Mouse (Mus musculus) neural tube, embryonic 14.5 days (tissue): ENCODE data around the gene 1700003E16Rik. TPM values are rescaled to one million over a fixed set of nuclear protein-coding genes. Genes with fewer than 3 reads are reported as not detected.
A peak's percentile ranks its signal among the peaks of the same experiment; 100 is the strongest.
"Not testable (repeated sequence)": the region's sequence is repeated elsewhere in the genome, so short reads cannot be mapped to it uniquely, and the experiment has no call there.

Experiments used
- ATAC-seq: fragments of 200-750 bp; cut with Nextera tagmentation; 2 replicates; pipeline ENCODE4 v1.8.0; 2017; ENCODE audit warnings: low read depth, mild to moderate bottlenecking, moderate TSS enrichment, moderate library complexity
- H3K27ac ChIP-seq: fragments of 300-500 bp; sonication (generic); 2 replicates; pipeline ENCODE4 v1.5.1; 2014; ENCODE audit warnings: low read depth, mild to moderate bottlenecking, control low read depth, low read length, moderate library complexity, mixed read lengths
- H3K27me3 ChIP-seq: fragments of 300-500 bp; sonication (generic); 2 replicates; pipeline ENCODE4 v1.6.1; 2014; ENCODE audit warnings: low read length; ENCODE audit not compliant: control insufficient read depth, insufficient read depth
- H3K36me3 ChIP-seq: fragments of 300-500 bp; sonication (generic); 2 replicates; pipeline ENCODE4 v1.6.1; 2014; ENCODE audit warnings: low read length, mixed read lengths; ENCODE audit not compliant: control insufficient read depth, insufficient read depth
- H3K4me1 ChIP-seq: fragments of 300-500 bp; sonication (generic); 2 replicates; pipeline ENCODE4 v1.6.1; 2014; ENCODE audit warnings: low read length; ENCODE audit not compliant: control insufficient read depth, insufficient read depth
- H3K4me2 ChIP-seq: fragments of 300-500 bp; sonication (generic); 2 replicates; pipeline ENCODE4 v1.6.1; 2014; ENCODE audit warnings: mild to moderate bottlenecking, low read depth, low read length, control low read depth
- H3K4me3 ChIP-seq: fragments of 300-500 bp; sonication (generic); 2 replicates; pipeline ENCODE4 v1.5.1; 2014; ENCODE audit warnings: low read depth, low read length, control low read depth, mixed read lengths
- H3K9ac ChIP-seq: fragments of 300-500 bp; sonication (generic); replicated peaks from 2 replicates; pipeline ENCODE4 v1.6.1; 2014; ENCODE audit warnings: low read depth, mild to moderate bottlenecking, control low read depth, low read length, mixed read lengths
- H3K9me3 ChIP-seq: fragments of 300-500 bp; sonication (generic); 2 replicates; pipeline ENCODE4 v1.6.1; 2016; ENCODE audit warnings: low read length; ENCODE audit not compliant: control insufficient read depth
- WGBS: fragments of 180-500 bp; shearing (Covaris S2); extraction: QIAGEN DNeasy Blood & Tissue Kit; methylation state at CpG from one replicate; pipeline ENCODE4 v1.1.7; 2014; 5-methylcytosine and 5-hydroxymethylcytosine counted together
- polyA plus RNA-seq: library from polyadenylated mRNA; unstranded; fragments of >200 nt; fragmentation: Nextera tagmentation; extraction: Ambion mirVana; gene quantifications from 2 replicates; pipeline ENCODE4 v1.2.1, GENCODE M21; 2014

The 1700003E16Rik gene
- polyA plus RNA-seq, 1 experiment from 2014 or later = 7.8 TPM

GRCm38 (mm10) chr6:83145805-83146204, 10.4 kb upstream of the 1700003E16Rik start:
- H3K9ac ChIP-seq = no peak overlapping the region
- H3K27me3 ChIP-seq = no peaks in the 10 kb centered on the region
- H3K36me3 ChIP-seq = no peaks in the 10 kb centered on the region
- peaks cover 9% of the 10 kb centered on the region for H3K4me1 ChIP-seq
- no peaks in the 10 kb centered on the region for H3K9me3 ChIP-seq
- no peak overlapping the region for H3K27ac ChIP-seq
- no peak for ATAC-seq
- 72% methylated on average over 9 of the region's 9 CpGs for WGBS
- no peak overlapping the region for H3K4me2 ChIP-seq
- no peak overlapping the region for H3K4me3 ChIP-seq

DNA sequence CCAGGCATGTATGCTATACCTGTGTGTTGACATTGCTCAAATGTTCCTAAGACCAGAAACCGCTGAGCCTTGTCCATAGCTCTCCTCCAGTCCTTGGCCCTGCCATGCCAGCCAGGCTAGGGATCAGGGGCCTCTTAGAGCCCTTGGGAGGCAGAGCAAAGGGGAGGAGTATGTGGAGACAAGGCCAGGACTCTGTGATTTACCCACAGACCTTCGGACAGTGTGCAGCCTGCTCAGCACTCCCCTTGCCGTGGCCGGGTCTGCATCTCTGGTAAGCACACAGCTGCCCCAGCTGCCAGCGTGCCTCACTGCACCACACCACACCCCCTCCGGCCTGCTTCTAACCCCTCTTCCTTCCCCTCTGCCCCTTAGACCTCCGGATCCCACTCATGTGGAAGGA, 8.9 kb upstream of the 1700003E16Rik start:
- 54% methylated on average over 7 of the region's 7 CpGs for WGBS
- Histone ChIP-seq H3K4me3 (no peak overlapping the region), H3K9me3 (no peaks in the 10 kb centered on the region), H3K27me3 (no peaks in the 10 kb centered on the region), H3K27ac (no peak overlapping the region), H3K36me3 (no peaks in the 10 kb centered on the region), H3K9ac (no peak overlapping the region), H3K4me2 (no peak overlapping the region), H3K4me1 (peaks cover 3% of the 10 kb centered on the region)
- no peak for ATAC-seq

DNA sequence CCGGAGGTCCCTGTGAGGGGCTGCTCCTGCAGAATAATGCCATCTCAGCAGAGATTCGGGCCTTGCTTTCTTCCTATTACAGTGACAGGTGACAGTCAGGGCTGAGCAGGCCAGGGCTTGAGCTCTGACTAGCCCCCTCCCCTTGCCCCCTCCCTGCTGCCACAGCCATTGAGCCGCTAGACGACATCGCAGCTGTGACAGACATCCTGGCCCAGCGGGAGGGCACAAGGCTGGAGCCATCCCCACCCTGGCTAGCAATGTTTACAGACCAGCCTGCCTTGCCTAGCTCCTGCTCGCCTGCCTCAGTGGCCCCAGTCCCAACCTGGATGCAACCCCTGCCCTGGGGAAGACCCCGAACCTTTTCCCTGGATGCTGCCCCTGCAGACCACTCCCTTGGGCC, 4.5 kb upstream of the 1700003E16Rik start:
- no peak overlapping the region for H3K9ac ChIP-seq
- no peak overlapping the region for H3K4me3 ChIP-seq
- no peaks in the 10 kb centered on the region for H3K27me3 ChIP-seq
- ATAC-seq = no peak
- no peak overlapping the region for H3K27ac ChIP-seq
- 37% methylated on average over 8 of the region's 8 CpGs for WGBS
- no peak overlapping the region for H3K4me2 ChIP-seq
- no peaks in the 10 kb centered on the region for H3K9me3 ChIP-seq
- peaks cover 3% of the 10 kb centered on the region; the same call in 1 of the 2 replicates for H3K36me3 ChIP-seq
- H3K4me1 ChIP-seq = 0 out of 2 replicates have a peak, but pooled peaks cover 7% of the 10 kb centered on the region

DNA sequence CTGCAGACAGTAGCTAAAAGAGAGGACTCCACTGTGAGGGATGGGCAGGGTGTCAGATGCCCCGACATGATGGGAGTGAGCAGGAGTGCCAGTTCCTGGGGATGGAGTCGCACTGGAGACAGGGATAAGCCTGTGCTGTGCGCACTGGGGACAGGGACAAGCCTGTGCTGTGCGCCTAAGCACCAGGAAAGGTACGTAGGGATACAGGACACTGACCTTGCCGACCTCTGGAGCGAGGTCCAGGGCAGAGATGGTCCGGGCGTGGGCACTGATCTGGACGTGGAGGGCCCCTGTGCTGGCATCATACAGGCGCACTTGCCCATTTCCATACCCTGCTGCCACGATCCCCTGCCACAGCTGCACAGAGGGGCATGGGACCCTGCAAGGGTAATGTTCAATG, 3.2 kb upstream of the 1700003E16Rik start:
- no peak overlapping the region for H3K27ac ChIP-seq
- H3K4me2 ChIP-seq = no peak overlapping the region
- H3K4me3 ChIP-seq = no peak overlapping the region
- 0 out of 2 replicates have a peak, but pooled peaks cover 7% of the 10 kb centered on the region for H3K4me1 ChIP-seq
- no peaks in the 10 kb centered on the region for H3K9me3 ChIP-seq
- no peaks in the 10 kb centered on the region for H3K27me3 ChIP-seq
- WGBS = 90% methylated on average over 12 of the region's 12 CpGs
- ATAC-seq = no peak
- no peak overlapping the region for H3K9ac ChIP-seq
- peaks cover 3% of the 10 kb centered on the region; the same call in 1 of the 2 replicates for H3K36me3 ChIP-seq

- ATAC-seq = no peak
- no peak overlapping the region for H3K9ac ChIP-seq
- H3K4me2 ChIP-seq = no peak overlapping the region
- no peak overlapping the region for H3K27ac ChIP-seq
- H3K27me3 ChIP-seq = no peaks in the 10 kb centered on the region
- 0 out of 2 replicates have a peak, but pooled peaks cover 7% of the 10 kb centered on the region for H3K4me1 ChIP-seq
- no peak overlapping the region for H3K4me3 ChIP-seq
- H3K36me3 ChIP-seq = peaks cover 3% of the 10 kb centered on the region; the same call in 1 of the 2 replicates
- WGBS = 78% methylated on average over 5 of the region's 5 CpGs
- H3K9me3 ChIP-seq = no peaks in the 10 kb centered on the region
Observed at GRCm38 (mm10) chr6:83153485-83153884, 2.7 kb upstream of the 1700003E16Rik start.

DNA sequence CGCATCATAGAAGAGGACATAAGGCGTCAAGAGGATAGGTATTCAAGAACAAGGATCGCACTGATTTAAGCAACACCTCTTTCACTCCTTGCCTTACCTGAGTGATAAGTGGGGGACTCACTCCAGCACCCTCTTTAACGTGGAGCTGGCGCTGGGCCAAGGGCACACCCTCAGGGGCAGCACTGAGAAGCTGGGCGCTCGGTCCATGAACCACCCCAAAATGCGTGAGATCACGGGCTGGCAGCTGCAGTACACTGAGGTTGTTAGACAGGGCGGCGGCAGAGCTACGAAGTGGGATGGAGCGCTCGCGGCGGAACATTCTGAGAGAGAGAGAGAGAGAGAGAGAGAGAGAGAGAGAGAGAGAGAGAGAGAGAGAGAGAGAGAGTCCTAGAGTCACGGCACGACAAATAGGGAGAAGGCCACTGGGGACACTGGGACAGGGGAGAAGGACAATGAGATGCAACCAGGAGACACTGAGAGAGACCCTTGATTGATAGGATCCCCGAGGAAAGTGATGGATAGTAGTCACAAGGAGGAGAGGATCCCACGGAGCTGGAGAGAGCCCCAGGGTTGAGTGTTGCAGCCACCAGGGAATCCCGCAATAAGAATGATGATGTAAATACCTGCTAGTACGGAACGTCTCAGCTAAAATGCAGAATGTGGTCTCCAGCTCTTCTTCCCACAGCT, 509 bp upstream of the 1700003E16Rik start:
- H3K27ac ChIP-seq = peak overlapping the region; percentile 4; the same call in 1 of the 2 replicates
- H3K9ac ChIP-seq = peak overlapping the region; percentile 39
- ATAC-seq = peak; percentile 48
- peak overlapping the region; percentile 50 for H3K4me3 ChIP-seq
- no peaks in the 10 kb centered on the region for H3K9me3 ChIP-seq
- peak overlapping the region; percentile 57 for H3K4me2 ChIP-seq
- peaks cover 3% of the 10 kb centered on the region; the same call in 1 of the 2 replicates for H3K36me3 ChIP-seq
- 8% methylated on average over 23 of the region's 23 CpGs for WGBS
- peaks cover 5% of the 10 kb centered on the region for H3K27me3 ChIP-seq
- 0 out of 2 replicates have a peak, but pooled peaks cover 7% of the 10 kb centered on the region for H3K4me1 ChIP-seq

GRCm38 (mm10) chr6:83159456-83159855, 3.3 kb downstream of the 1700003E16Rik start:
- not testable (repeated sequence) for H3K4me2 ChIP-seq, H3K27ac ChIP-seq, ATAC-seq, H3K36me3 ChIP-seq, H3K9me3 ChIP-seq, H3K9ac ChIP-seq, H3K4me3 ChIP-seq
- Histone ChIP-seq H3K4me1 (peaks cover 11% of the 10 kb centered on the region), H3K27me3 (peaks cover 24% of the 10 kb centered on the region)
- 32% methylated on average over 3 of the region's 3 CpGs for WGBS

- Histone ChIP-seq H3K4me2 (peak overlapping the region; percentile 38; the same call in 1 of the 2 replicates), H3K9me3 (no peaks in the 10 kb centered on the region), H3K9ac (no peak overlapping the region), H3K36me3 (no peaks in the 10 kb centered on the region), H3K4me1 (peaks cover 7% of the 10 kb centered on the region), H3K27me3 (peaks cover 24% of the 10 kb centered on the region), H3K27ac (no peak overlapping the region), H3K4me3 (peak overlapping the region; percentile 24; the same call in 1 of the 2 replicates)
- no peak for ATAC-seq
- 7% methylated on average over 19 of the region's 19 CpGs for WGBS
Observed at GRCm38 (mm10) chr6:83161442-83161841, 5.2 kb downstream of the 1700003E16Rik start.

GRCm38 (mm10) chr6:83161921-83162641, 5.9 kb downstream of the 1700003E16Rik start:
- no peak for ATAC-seq
- Histone ChIP-seq H3K9ac (0 out of 2 replicates have a peak overlapping the region, but pooled peaks have one; percentile 11), H3K27me3 (peaks cover 24% of the 10 kb centered on the region), H3K27ac (no peak overlapping the region), H3K9me3 (no peaks in the 10 kb centered on the region), H3K36me3 (no peaks in the 10 kb centered on the region), H3K4me3 (peak overlapping the region; percentile 24), H3K4me1 (peaks cover 11% of the 10 kb centered on the region), H3K4me2 (peak overlapping the region; percentile 38)
- WGBS = 1% methylated on average over 49 of the region's 49 CpGs
